Mouse (Mus musculus): ENCODE data around the gene Fgf10.

DNA sequence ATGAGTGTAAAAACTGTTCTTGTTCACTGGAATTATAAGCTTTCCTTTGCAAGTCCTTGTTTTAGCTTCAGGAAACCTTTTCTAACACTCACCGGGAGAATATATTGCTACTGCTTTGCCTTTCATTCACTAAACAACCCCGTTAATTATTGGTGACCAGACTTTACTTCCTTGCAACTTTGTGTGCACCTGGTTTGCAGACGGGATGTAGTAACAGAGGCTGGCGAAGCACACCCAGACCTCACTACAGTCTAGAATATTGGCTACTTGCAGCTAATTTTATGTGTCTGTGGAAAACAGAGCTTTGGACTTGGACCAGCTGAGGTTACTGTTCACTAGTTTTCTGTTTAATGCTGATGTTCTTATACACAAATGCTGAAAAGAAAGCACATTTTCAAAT lies 155.5 kb downstream of the Fgf10 start:
- TF ChIP-seq CTCF (IDR thresholded peaks at IDR 0.05; ENCODE audit: low read depth), result no peak
- no peak for TF ChIP-seq EP300 (IDR thresholded peaks at IDR 0.05; ENCODE audit: low read depth)
